Mouse (Mus musculus): ENCODE results near the gene Chchd6. TPM values are rescaled to one million over a fixed set of nuclear protein-coding genes. Genes with fewer than 3 reads are reported as not detected.

Chchd6 gene
- total RNA-seq, 2 experiments from 2014 or later = 84.9 to 88.1 TPM

GRCm38 (mm10) chr6:89535626-89536225 is 59.7 kb downstream of the Chchd6 start:
- intact Hi-C loops (cut with DNase I) = no loop called here
- no peak for DNase-seq

GRCm38 (mm10) chr6:89524766-89525165 is 70.7 kb downstream of the Chchd6 start:
- peak; percentile 46 for DNase-seq
- intact Hi-C loops (cut with DNase I) = no loop called here

DNA sequence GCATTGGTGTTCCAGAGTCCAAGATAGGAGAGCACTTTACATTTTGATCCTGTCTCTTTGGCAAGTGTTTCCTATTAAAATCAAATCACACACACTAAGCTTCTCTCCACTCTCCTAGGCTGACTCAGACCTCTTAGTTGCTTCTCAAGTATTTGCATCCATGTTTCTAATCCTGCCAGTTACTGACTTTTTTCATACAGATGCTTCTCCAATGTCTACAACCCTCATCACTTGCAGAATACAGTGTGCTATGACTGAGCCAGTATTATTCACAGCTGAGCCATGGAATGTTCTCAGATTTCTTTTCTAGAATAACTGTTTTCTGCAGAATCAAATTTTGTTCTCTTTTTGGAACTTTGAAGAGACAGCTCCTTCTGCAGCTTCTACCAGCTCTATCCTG is 85.3 kb downstream of the Chchd6 start:
- intact Hi-C loops (cut with DNase I) = no loop called here
- DNase-seq = no peak

GRCm38 (mm10) chr6:89508725-89509124 is 86.7 kb downstream of the Chchd6 start:
- no peak for DNase-seq
- intact Hi-C loops (cut with DNase I) = no loop called here

GRCm38 (mm10) chr6:89508263-89508662 is 87.2 kb downstream of the Chchd6 start:
- intact Hi-C loops (cut with DNase I) = no loop called here
- no peak for DNase-seq

DNA sequence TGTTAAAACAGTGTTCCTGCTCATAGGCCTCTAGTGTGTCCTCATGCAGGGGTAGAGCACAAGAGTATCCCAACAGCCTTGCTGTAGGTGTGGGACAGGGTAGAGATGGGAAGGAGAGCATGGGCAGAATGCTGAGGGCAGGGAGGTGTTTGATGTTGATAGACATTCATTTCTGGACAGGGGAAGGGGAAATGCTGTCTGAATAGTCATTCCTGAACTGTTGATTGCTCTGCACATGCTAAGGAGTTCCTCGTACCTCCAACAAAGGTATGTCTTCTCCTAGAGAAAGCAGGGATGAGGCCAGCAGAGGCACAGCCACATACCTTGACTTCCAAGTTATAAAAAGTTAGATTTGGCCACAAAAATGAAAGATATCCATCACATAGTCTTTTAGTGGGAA is 95.5 kb downstream of the Chchd6 start:
- DNase-seq = no peak
- intact Hi-C loops (cut with DNase I) = no loop called here

DNA sequence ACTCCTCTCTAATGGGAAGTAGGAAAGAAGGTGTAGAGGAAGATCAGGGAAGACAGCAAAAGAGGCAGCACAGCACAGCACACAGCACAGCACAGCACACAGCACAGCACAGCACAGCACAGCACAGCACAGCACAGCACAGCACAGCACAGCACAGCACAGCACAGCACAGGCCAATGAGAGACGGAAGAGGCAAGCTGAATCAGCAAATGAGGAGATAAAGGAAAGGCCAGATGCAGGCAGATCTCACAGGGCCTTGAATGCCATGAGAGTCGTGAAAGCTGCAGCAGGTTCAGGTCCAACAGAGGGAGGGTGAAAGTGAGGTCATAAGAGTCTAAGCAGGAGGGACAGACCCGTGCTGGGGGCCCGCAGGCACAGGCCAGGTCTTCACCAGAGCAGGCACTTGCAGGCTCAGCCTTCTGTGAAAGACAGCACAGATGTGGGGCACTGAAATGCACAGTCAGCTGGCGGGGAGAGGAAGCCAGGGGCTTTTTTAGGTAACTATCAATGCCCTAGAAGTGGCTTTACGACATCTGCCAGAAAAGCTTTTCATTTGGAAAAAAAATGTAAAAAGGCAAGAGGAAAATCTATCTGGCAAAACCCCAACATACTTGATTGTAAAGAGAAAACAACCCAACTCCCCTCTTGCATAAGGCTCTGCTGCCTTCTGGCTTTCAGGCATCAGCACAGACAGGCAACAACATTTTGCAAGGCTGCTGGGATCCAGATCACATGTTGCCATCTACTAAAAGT is 96.5 kb downstream of the Chchd6 start:
- no peak for DNase-seq
- intact Hi-C loops (cut with DNase I) = no loop called here

- intact Hi-C loops (cut with DNase I) = no loop called here
Observed at GRCm38 (mm10) chr6:89496916-89497315, 98.5 kb downstream of the Chchd6 start.

DNA sequence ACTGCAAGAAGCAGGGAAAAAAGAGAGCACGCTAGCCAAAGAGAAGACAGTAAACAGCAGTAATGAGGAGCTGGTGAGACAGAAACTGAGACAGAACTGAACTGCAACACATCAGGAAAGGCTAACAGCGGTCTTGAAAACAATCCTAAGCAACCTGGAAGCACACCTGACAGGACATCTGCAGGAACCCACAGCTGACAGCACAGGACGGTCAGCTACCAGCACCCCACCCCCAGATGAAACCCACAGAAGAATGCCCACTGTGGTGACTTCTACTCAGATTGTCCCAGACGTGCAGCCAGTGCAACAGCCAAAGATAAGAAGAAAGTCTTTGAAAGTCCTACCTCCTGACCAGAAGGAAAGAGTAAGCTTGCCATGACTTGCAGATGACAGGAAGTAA is 103.1 kb downstream of the Chchd6 start:
- no peak for DNase-seq
- intact Hi-C loops (cut with DNase I) = no loop called here

More at GRCm38 (mm10) chr6:89496916-89497315, 98.5 kb downstream of the Chchd6 start:
- DNase-seq = no peak

DNA sequence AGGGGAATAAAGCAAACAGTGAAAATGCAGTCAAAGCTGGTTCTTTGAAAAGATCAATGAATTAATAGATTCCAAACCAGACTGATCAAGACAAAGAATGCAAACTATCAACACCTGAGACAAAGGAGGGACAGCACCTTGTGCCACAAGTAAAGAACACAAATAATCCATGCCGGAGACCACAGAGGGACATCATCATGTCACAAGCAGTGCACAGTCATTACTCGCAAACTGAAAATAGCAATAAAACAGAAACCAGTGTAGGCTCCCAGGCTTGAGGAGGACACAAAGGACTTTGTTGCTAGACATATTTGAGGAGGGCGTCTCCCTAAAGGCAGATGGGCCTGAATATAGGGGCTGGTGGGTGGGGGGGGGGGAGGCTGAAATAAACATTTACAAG is 105.1 kb downstream of the Chchd6 start:
- intact Hi-C loops (cut with DNase I) = no loop called here
- DNase-seq = no peak

DNA sequence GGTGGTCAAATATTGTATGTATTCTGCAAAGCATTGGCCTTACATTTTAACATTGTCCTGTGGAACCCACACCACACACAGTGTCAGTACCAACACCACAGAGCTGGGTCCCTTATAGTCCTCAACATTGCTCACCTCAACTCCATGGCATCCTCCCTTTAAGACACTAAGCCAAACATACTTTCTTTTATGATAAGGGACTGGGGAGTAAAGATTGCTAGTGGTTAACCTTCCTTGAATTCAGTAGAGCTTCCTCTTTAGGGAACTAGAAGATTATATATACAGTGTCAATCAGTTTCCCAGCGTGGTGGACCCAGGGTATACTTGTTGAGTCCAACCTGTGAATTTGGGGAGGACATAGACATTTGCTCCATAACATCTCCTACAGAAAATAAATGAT is 105.9 kb downstream of the Chchd6 start:
- intact Hi-C loops (cut with DNase I) = no loop called here
- no peak for DNase-seq

DNA sequence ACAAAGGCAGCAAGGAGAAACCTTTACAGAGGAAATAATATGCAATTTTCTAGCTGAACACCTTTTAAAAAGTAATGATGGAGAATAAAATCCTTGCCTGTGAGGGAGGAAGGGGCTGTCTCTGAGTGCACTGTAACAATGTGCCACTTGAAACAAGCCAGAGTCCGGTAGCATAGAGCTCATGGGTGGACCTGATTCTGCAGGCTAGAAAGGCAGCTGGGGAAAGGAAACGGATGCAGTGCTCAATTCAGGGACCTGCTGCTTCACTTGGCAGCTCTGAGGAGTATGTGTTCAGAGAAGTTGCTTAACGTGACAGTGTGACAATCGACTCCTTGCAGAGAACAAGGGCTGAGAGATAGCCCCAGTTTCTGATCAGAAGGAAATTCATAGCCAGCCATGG is 109.4 kb downstream of the Chchd6 start:
- no peak for DNase-seq
- intact Hi-C loops (cut with DNase I) = no loop called here

DNA sequence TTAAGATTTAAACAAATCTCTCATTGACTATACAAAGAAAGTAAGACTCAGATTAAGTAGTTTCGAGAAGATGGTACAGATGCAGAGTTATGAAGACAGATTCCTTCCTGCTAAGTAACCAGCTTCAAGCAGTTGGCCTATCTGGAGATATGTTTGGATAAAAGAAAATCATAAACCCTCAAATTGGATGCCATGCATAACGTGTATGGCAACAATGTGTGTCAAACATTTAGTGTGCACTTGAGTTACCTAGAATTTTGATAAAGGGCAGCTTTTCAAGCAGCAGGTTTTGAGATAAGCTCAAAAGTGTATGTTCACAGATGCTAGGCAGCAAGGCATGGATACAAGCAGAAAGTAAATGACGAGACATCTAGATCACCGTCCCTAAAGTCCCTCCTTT is 114.3 kb downstream of the Chchd6 start:
- intact Hi-C loops (cut with DNase I) = no loop called here
- no peak for DNase-seq

DNA sequence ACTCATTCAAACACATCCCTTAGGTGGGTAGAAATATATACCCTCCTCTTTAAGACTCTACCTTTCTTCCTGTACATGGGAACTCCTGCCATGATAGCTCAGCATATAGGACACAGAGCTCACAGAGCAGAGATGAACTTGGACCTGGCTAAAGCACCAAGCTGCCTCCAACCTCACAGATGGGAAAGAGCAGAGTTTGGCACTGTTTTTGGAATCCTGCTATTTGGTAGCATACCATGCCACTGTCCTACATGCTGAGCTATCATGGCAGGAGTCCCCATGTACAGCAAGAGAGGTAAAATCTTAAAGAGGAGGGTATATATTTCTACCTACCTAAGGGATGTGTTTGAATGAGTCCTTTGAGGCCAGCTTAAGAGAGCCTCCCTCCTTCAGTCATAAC is 127.5 kb downstream of the Chchd6 start:
- DNase-seq = no peak
- intact Hi-C loops (cut with DNase I) = loop anchor here (5.0 kb wide), 1 partner anchor 101 kb away; no protein-coding TSS in a partner anchor

- DNase-seq = peak; percentile 50
- intact Hi-C loops (cut with DNase I) = loop anchor here (5.0 kb wide), 1 partner anchor 100 kb away; no protein-coding TSS in a partner anchor
Observed at GRCm38 (mm10) chr6:89467290-89467689, 128.2 kb downstream of the Chchd6 start.

DNA sequence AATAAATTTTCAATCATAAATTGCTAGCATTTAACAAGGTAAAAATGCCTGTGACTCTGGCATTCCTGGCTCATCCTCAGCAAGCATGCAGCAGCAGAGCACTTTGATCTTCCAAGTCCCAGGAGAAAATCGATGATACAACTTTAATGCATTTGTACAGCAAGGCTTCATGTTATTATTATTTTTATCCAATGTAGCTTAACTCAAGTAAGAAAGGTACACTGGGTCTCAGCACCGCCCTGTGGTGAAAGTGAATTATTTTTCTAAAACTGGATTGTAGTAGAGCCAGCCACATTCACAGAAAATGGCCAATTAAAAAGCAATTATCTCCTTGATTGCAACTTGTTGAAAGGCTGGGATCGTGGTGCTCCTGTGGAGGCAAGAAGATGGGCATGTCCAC is 128.6 kb downstream of the Chchd6 start:
- no peak for DNase-seq
- intact Hi-C loops (cut with DNase I) = loop anchor here (5.0 kb wide), 1 partner anchor 100 kb away; no protein-coding TSS in a partner anchor

- intact Hi-C loops (cut with DNase I) = loop anchor here (5.0 kb wide), 1 partner anchor 99 kb away; no protein-coding TSS in a partner anchor
- peak; percentile 37 for DNase-seq
Observed at GRCm38 (mm10) chr6:89466053-89466708, 129.3 kb downstream of the Chchd6 start.

- no peak for DNase-seq
- intact Hi-C loops (cut with DNase I) = no loop called here
Observed at GRCm38 (mm10) chr6:89462223-89462760, 133.2 kb downstream of the Chchd6 start.

- intact Hi-C loops (cut with DNase I) = no loop called here
- no peak for DNase-seq
Observed at GRCm38 (mm10) chr6:89461250-89462222, 133.9 kb downstream of the Chchd6 start.

GRCm38 (mm10) chr6:89459634-89460033 is 135.8 kb downstream of the Chchd6 start:
- intact Hi-C loops (cut with DNase I) = no loop called here
- no peak for DNase-seq

Measured in left cerebral cortex, postnatal 4 days (tissue).